Mouse (Mus musculus): ENCODE data around the gene Wdr47.
"Not testable (repeated sequence)": the region's sequence is repeated elsewhere in the genome, so short reads cannot be mapped to it uniquely, and the experiment has no call there.

The Wdr47 gene

DNA sequence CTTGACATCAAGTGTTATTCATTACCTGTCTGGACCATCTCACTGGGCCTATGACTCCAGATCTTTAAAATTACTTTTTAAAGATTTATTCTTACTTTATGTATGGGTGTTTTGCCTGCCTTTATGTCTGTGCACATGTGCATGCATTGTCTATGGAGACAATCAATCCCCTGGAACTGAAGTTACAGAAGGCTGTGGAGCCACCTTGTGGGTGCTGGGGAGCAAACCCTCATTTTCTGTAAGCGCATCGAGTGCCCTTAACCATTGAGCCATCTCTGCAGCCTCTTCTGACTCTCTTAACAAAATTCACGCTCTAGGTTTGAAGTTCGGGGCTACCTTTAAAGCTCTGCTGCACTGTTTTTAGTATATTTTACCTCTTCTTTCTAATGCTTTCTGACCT, 48.3 kb downstream of the Wdr47 start:
- peak; percentile 9 for DNase-seq

DNA sequence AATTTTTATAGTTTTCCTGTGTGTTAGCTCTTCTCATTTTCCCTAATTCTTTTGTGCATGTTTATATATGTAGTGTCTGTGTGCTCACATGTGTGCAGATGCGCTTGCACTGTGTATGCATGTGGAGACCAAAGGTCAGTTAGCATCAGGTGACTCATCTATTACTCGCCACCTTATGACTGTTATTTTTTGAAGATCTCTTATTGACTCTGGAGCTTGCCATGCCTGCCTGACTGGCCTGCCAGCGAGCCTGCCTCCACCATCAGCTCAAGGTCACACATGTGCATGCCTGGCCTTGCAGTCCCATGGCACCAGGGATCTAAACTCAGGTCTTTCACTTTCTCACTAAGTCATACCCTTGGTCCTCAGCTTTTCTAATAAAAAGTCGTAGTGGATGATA, 49.9 kb downstream of the Wdr47 start:
- no peak for DNase-seq

DNA sequence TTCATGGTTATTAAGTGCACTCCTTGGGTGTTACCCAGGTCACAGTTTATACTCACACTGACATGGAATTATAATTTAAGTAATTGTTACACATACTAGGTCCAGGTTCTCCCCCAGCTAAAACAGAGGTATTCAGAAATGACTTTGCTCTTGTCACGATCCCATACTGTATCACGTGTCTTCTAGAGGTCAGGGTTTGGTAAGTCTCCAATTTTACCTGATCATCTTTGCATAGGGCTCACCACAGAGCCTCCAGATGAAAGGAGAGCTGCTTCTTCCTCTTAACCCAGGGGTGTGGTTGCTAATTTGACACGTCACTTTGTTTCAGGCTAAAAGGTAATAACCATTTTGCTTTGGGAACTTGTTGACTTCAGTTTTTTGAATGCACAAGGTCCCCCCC, 53.8 kb downstream of the Wdr47 start:
- no peak for DNase-seq

DNA sequence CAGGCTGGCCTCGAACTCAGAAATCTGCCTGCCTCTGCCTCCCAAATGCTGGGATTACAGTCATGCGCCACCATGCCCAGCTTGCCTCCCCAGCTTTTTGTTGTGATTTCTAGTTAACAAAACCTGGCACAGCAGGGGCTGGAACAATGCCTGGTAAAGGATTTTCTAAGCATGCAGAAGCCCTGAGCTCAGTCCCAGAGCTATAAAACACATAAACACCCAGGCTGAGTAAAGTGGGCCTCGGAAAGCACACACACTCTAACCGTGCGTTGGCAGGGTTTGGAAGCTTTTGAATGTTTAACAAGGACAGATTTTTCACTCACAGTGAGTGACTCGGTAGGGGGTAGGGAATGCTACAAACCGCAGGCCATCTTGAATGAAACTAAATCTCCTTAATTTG, 55.0 kb downstream of the Wdr47 start:
- DNase-seq: no peak

DNA sequence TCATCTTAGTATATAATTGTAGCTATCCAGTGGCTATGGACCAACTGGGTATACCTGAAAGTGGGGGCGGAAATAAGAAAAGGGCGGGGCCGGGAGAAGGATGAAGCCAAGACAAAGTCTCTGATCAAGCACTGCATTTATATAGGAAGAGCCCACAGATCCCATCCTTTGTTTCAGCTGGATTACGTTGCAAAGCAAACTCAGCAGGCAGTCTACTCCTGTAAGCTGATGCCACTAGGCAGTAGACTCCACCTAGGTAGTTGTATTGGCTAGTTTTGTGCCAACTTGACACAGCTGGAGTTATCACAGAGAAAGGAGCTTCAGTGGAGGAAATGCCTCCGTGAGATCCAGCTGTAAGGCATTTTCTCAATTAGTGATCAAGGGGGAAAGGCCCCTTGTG, 56.6 kb downstream of the Wdr47 start:
- not testable (repeated sequence) for DNase-seq

DNA sequence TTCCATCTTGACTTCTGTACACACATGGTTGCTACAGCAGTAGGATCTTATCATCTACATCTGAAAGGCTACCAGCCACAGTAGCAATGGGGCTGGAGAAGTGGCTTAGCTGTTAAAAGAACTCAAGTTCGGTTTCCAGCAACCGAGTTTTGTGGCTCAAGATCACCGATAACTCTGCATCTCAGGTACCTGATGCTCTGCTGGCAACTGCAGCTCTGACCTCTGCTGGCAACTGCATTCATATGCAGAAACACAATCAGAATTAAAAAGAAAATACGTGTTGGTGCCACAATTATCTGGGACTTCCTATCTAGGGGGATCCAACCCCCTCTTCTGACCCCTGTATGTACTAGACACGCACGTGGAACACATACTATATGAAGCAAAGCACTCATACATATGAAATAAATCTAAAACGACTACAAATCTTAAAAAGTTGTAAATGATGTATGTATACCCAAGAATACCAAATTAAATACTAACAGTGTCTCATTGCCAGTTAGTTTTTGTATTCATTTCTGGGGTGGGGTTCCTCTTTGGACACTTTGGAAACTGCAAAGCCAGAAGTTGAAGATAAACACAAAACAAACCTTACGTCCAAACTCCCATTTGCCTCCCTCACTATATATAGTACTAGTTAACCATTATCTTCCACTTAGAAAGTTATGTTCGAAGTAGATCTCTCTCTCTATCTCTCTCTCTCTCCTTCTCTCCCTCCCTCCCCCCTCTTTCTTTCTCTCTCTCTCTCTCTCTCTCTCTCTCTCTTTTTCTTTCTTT, 62.0 kb downstream of the Wdr47 start:
- no peak for DNase-seq

DNA sequence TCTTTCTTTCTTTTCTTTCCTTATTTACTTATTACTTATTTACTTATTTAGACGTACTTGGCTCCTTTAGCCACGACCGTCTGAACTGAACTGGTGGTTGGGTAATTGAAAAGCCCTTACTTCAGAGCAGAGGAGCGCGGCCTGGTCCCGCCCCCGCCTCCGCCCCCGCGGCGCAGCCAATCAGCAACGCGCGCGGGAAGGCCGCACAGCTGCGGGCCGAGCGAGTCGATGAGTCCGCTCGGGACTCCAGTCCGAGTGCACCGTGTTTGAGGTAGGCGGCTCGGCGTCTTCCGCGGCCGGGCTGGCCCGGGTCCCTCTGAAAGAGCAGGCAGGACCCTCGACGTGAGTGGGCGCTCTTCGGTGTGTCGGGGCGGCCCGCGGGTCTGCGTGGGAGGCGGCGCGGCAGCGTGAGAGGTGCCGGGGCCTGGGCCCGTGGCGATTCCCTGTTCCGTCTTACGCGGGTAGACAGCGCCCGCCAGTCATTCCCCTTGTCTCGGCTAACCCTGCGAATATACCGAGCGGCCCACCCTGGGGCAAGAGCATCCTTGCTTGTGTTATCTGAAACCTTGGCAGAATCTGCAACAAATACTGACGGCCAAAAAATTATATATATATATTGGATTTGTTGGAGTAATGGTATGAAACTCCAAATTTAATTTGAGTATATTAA, 62.8 kb downstream of the Wdr47 start, which contains the start of gene Clcc1:
Gene Clcc1 (plus strand): TSS at position 204 of the 670 bp plus-strand sequence.
- peak; percentile 98 for DNase-seq

DNA sequence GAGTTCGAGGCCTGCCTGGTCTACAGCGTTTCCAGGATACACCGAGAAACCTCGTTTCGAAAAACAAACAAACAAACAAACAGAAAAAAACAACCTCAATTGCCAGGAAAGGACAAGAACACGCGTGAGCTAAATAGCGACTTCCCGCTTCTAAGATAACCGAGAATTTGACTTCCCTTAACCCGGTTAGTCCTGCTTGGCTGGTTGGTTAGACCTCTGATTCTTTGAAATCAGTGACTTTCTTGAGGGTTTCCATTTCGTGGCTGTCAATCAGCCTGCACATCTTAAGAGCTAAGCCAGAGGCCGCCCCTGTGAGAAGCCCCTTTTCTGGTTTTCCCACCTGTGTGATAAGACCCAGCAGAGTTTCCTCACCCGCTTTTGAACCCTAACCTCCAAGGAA, 63.5 kb downstream of the Wdr47 start:
- no peak for DNase-seq

DNA sequence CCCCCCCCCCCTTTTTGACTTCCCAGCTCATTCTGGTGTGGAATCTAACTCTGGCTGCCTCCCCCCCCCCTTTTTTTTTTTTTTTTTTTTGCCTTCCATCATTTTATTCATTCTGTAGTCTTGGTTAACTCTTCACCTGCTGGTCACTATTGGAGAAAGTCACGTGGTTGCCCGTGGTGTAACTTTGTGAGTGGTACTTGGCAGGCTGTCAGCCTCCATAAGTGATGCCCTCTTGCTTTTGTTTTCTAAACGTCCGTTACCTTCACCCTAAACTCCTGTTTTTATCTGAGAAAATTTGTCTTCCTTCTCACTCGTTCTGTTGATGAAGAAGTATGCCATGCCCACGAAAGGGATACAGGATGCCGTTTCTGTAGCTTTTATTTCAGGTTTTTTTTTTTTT, 64.4 kb downstream of the Wdr47 start:
- no peak for DNase-seq

DNA sequence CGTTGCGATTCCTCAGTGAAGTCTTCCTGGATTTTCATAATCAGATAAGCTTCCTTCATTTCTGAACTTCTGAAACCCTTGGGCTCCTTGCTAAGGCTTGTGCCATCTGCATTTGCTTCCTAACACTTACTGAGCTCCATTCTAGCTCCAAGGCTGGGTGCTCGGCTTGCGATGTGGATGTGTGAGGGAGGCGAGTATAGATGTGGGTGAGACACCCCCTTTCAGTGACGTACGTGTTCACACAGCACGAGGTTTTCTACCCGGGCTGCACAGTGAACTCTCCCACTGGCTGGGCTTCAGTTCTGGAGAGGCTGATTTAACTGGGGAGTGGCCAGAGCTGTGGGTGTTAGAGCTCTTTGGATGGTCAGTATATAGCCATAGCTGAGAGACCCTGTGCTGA, 67.5 kb downstream of the Wdr47 start:
- DNase-seq: no peak

DNA sequence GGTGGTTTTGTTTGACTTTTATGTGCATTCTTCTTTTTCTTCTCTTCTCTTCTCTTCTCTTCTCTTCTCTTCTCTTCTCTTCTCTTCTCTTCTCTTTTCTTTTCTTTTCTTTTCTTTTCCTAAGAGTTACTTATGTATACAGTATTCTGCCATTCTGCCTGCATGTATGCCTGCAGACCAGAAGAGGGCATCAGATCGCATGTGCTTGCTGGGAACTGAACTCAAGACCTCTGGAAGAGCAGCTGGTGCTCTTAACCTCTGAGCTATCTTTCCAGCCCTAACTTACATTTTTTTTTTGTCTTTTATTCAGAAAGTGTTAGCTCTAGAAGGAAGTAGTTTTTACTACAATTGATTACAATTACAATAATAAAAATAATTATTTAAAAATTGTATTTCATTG, 69.9 kb downstream of the Wdr47 start:
- no peak for DNase-seq

DNA sequence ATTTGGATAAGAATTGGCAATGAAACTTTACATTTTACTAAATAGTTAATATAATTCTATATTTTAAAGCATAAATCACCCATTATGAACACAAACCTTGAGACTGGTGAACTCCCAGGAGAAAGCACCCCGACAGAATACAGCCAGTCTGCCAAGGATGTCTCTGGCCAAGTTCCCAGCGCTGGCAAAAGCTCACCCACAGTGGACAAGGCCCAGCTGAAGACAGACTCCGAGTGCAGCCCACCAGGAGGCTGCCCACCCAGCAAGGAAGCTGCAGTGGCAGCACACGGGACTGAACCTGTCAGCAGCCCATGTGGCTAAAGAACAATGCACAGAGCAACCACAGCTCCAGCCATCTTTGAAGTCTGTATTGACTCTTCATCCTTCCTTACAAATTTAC, 85.5 kb downstream of the Wdr47 start:
- DNase-seq: no peak

DNA sequence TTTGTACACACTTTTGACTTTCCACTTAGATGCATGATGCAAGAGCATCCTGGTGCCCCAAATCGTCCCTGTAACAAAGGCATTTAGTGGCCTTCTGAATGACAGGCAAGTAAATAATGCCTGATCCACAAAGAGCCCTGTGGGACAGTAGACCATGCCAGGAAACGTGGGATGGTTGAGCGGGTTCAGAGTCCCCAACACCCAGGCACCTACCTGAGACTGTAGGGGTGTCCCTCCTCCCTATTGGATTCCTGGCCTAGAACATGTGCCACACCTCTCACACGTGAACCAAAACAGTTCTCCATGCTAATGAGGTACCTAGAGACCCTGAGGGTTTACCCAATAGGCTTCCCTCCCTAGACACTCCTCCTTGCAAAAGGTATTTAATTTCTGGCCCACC, 89.9 kb downstream of the Wdr47 start:
- DNase-seq: no peak

DNA sequence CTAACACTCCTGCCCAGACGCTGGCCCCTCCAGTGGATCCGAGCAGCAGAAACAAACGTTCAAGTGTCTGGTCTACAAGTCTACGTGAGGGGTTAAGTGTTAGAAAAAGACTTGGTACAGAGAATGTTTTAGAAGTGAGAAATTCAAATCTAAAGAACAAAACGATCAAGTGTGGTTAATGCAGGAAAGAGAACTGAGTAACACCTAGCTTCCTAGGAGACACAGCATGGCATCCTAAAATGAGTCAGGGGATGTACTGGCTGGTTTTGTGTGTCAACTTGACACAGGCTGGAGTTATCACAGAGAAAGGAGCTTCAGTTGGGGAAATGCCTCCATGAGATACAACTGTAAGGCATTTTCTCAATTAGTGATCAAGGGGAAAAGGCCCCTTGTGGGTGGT, 92.5 kb downstream of the Wdr47 start:
- not testable (repeated sequence) for DNase-seq

DNA sequence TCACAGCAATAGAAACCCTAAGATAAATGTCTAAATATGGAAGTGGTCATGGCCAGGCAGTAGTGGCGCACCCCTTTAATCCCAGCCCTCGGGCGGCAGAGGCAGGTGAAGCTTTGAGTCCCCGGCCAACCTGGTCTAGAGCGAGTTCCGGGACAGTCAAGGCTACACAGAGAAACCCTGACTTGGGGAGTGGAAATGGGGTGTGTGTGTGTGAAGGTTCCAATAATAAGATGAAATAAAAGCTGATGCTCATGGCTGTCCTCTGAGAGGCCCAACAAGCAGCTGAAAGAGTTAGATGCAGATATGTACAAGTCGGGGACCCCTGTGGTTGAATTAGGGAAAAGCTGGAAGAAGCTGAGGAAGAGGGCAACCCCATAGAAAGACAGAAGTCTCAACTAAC, 94.6 kb downstream of the Wdr47 start:
- no peak for DNase-seq

DNA sequence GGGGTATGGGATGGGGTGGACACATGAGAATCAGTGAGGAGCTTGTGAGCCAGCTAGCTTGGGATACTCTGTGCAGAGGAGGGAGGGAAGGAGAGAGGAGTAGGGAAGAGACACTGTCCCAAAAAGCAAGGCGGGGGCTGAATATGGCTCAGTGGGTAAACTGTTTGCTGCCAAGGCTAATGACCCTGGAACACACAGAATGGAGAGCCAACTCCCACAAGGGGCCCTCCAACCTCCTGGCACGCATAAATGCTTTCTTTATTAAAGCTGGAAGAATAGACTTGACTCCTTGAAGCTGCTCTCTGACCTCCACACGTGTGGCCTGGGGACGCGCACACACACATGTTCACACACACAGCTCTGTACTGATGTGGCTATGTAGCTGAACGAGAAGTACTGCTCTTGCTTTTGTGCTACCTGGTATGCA, 97.9 kb downstream of the Wdr47 start:
- no peak for DNase-seq

DNA sequence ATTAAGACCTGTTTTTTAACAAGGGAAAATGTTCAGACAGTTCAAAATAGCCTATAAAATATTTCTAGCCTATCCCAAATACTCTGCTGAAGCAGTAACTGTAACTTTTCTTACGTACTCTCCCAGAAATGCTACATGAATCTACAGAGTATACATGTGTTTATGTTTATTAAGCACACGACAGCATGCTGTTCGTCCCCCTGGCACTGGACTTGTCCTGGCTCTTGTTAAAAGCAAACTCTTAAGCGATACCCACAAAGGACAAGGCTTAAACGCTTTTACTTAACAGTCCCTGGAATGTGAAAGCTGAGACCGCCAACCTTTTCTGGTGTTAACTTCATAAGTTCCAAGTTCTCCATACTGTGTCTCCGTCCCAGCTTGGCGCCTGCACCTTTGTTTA, 98.4 kb downstream of the Wdr47 start:
- no peak for DNase-seq

DNA sequence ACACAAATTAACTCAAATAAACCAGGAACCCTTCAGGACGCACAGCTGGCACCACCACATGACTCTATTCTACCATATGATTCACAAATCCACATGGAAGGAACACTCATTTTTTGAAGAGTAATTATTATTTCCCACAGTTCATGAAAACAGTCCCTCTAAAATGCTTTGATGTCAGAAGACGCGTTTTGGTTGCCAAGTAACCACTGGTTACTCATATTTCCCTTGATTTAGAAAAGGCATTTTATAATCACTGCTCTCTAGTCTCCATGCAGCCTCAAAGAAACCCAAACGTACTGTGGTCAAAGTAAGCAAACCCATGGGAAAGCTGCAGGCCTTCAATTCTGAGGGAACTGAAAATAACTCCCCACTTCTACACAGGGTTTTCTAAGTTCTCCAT, 98.9 kb downstream of the Wdr47 start:
- no peak for DNase-seq

DNA sequence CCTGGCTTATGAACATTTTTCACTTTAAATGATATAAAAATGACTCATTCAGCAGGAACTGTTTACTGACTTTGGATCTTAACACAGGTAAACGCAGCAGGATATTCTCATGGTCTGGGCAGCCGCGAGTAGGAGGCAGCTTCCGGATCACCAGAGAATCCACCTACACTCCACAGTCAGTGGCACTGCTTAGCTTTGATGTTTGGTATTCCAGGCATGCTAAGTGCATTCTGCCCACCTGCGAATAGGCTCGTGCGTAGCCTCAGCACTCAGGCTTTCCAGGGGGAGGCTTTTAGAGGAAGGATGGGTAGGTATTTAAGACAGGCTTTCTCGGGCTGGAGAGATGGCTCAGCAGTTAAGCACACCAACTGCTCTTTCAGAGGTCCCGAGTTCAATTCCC, 103.2 kb downstream of the Wdr47 start:
- no peak for DNase-seq
